Mouse (Mus musculus) gastrocnemius, adult 2 months (tissue): ENCODE measurements around the gene Egflam. TPM values are rescaled to one million over a fixed set of nuclear protein-coding genes. Genes with fewer than 3 reads are reported as not detected.

ENCODE experiments used
- DNase-seq: peaks from one replicate; pipeline ENCODE4 v3.0.0; 2022
- H3K27ac ChIP-seq: fragments of 200-600 bp; 2 replicates; pipeline ENCODE4 v1.8.1; 2022; ENCODE audit warnings: mild to moderate bottlenecking
- H3K4me3 ChIP-seq: fragments of 200-600 bp; 2 replicates; pipeline ENCODE4 v1.8.1; 2022; ENCODE audit warnings: mild to moderate bottlenecking, moderate library complexity
- CTCF ChIP-seq: fragments of 200-600 bp; IDR thresholded peaks from 2 replicates; pipeline ENCODE4 v1.8.1; 2022; ENCODE audit warnings: antibody characterized with exemption, mild to moderate bottlenecking, moderate library complexity
- intact Hi-C: fragments of 180-260 bp; cut with DNase I; formaldehyde crosslinking; loops from one replicate; pipeline ENCODE4 v1.15.1; 2025
- total RNA-seq, 2 experiments: library from RNA; stranded (reverse); gene quantifications; 2 replicates each; pipeline ENCODE4 v1.2.3; 2021

The Egflam gene
- total RNA-seq, 2 experiments from 2014 or later, result 14.5 to 19.9 TPM

- intact Hi-C loops, result no loop called here
- peak overlapping the region; percentile 81 for H3K27ac ChIP-seq
- peak; percentile 73 for DNase-seq
- H3K4me3 ChIP-seq, result peak overlapping the region; percentile 20
- no peak for TF ChIP-seq CTCF
Measured at GRCm38 (mm10) chr15:7203606-7204330, 194.4 kb downstream of the Egflam start.

GRCm38 (mm10) chr15:7202981-7203380 lies 195.2 kb downstream of the Egflam start:
- H3K27ac ChIP-seq, result peak overlapping the region; percentile 81
- TF ChIP-seq CTCF, result no peak
- no peak for DNase-seq
- intact Hi-C loops, result no loop called here
- H3K4me3 ChIP-seq, result no peak overlapping the region

- intact Hi-C loops, result no loop called here
- Histone ChIP-seq H3K4me3 (no peak overlapping the region), H3K27ac (peak overlapping the region; percentile 76)
- no peak for DNase-seq
- no peak for TF ChIP-seq CTCF
Measured at GRCm38 (mm10) chr15:7201421-7202380, 196.5 kb downstream of the Egflam start.

- TF ChIP-seq CTCF, result no peak
- intact Hi-C loops, result no loop called here
- Histone ChIP-seq H3K4me3 (no peak overlapping the region), H3K27ac (peak overlapping the region; percentile 76)
- no peak for DNase-seq
Measured at GRCm38 (mm10) chr15:7200286-7200685, 197.9 kb downstream of the Egflam start.

GRCm38 (mm10) chr15:7198816-7199215 lies 199.4 kb downstream of the Egflam start:
- intact Hi-C loops, result no loop called here
- TF ChIP-seq CTCF, result no peak

GRCm38 (mm10) chr15:7197652-7198445 lies 200.3 kb downstream of the Egflam start:
- Histone ChIP-seq H3K4me3 (no peak overlapping the region), H3K27ac (peak overlapping the region; percentile 38; the same call in 1 of the 2 replicates)
- intact Hi-C loops, result no loop called here
- DNase-seq, result no peak
- no peak for TF ChIP-seq CTCF

More at GRCm38 (mm10) chr15:7198816-7199215, 199.4 kb downstream of the Egflam start:
- DNase-seq, result peak; percentile 32
- Histone ChIP-seq H3K4me3 (no peak overlapping the region), H3K27ac (peak overlapping the region; percentile 8; the same call in 1 of the 2 replicates)

GRCm38 (mm10) chr15:7194748-7195221 lies 203.4 kb downstream of the Egflam start:
- no peak for DNase-seq
- no peak for TF ChIP-seq CTCF
- intact Hi-C loops, result no loop called here
- Histone ChIP-seq H3K27ac (peak overlapping the region; percentile 24; the same call in 1 of the 2 replicates), H3K4me3 (no peak overlapping the region)

- Histone ChIP-seq H3K27ac (no peak overlapping the region; the same call in 1 of the 2 replicates), H3K4me3 (no peak overlapping the region)
- no peak for TF ChIP-seq CTCF
- intact Hi-C loops, result no loop called here
- no peak for DNase-seq
Measured at GRCm38 (mm10) chr15:7194147-7194720, 204.0 kb downstream of the Egflam start.

- no peak for TF ChIP-seq CTCF
- H3K27ac ChIP-seq, result no peak overlapping the region
- no peak overlapping the region for H3K4me3 ChIP-seq
- intact Hi-C loops, result no loop called here
- no peak for DNase-seq
Measured at GRCm38 (mm10) chr15:7192582-7192981, 205.6 kb downstream of the Egflam start.

GRCm38 (mm10) chr15:7191074-7191473 lies 207.1 kb downstream of the Egflam start:
- intact Hi-C loops, result no loop called here
- DNase-seq, result no peak
- no peak overlapping the region for H3K4me3 ChIP-seq
- peak overlapping the region; percentile 52 for H3K27ac ChIP-seq
- no peak for TF ChIP-seq CTCF

GRCm38 (mm10) chr15:7189678-7190454 lies 208.3 kb downstream of the Egflam start:
- DNase-seq, result no peak
- H3K27ac ChIP-seq, result peak overlapping the region; percentile 52
- no peak overlapping the region for H3K4me3 ChIP-seq
- intact Hi-C loops, result no loop called here
- no peak for TF ChIP-seq CTCF
